Mouse (Mus musculus) limb, embryonic 11.5 days (tissue): ENCODE results near the gene Htr2b. TPM values are rescaled to one million over a fixed set of nuclear protein-coding genes. Genes with fewer than 3 reads are reported as not detected.

Source experiments
- ATAC-seq: fragments of 200-750 bp; cut with Nextera tagmentation; 2 replicates; pipeline ENCODE4 v1.8.0; 2017; ENCODE audit warnings: low read depth; ENCODE audit not compliant: insufficient number of reproducible peaks, low FRiP score, low TSS enrichment
- DNase-seq: peaks from one replicate; pipeline ENCODE4 v3.0.0-alpha.2; 2015; ENCODE audit warnings: low spot score
- H3K27ac ChIP-seq: fragments of 300-500 bp; sonication (generic); replicated peaks from 2 replicates; pipeline ENCODE4 v1.5.1; 2014; ENCODE audit warnings: low read depth, mild to moderate bottlenecking, low read length
- H3K27me3 ChIP-seq: fragments of 300-500 bp; sonication (generic); 2 replicates; pipeline ENCODE4 v1.6.1; 2014; ENCODE audit warnings: mild to moderate bottlenecking, low read length, mixed read lengths; ENCODE audit not compliant: control insufficient read depth, insufficient read depth
- H3K36me3 ChIP-seq: fragments of 300-500 bp; sonication (generic); 2 replicates; pipeline ENCODE4 v1.6.1; 2014; ENCODE audit warnings: mild to moderate bottlenecking, low read length, moderate library complexity, mixed read lengths; ENCODE audit not compliant: control insufficient read depth, insufficient read depth
- H3K4me1 ChIP-seq: fragments of 300-500 bp; sonication (generic); 2 replicates; pipeline ENCODE4 v1.6.1; 2014; ENCODE audit warnings: low read length, mixed read lengths; ENCODE audit not compliant: control insufficient read depth, insufficient read depth
- H3K4me2 ChIP-seq: fragments of 300-500 bp; sonication (generic); 2 replicates; pipeline ENCODE4 v1.6.1; 2014; ENCODE audit warnings: low read depth, mild to moderate bottlenecking, moderate library complexity; ENCODE audit not compliant: severe bottlenecking
- H3K4me3 ChIP-seq: fragments of 300-500 bp; sonication (generic); 2 replicates; pipeline ENCODE4 v1.5.1; 2014; ENCODE audit warnings: low read depth, low read length
- H3K9ac ChIP-seq: fragments of 300-500 bp; sonication (generic); 2 replicates; pipeline ENCODE4 v1.6.1; 2014; ENCODE audit warnings: mild to moderate bottlenecking, low read length
- H3K9me3 ChIP-seq: fragments of 300-500 bp; sonication (generic); 2 replicates; pipeline ENCODE4 v1.6.1; 2016; ENCODE audit warnings: low read length; ENCODE audit not compliant: control insufficient read depth
- WGBS: fragments of 180-500 bp; shearing (Covaris S2); extraction: QIAGEN DNeasy Blood & Tissue Kit; methylation state at CpG from one replicate; pipeline ENCODE4 v1.1.7; 2014; 5-methylcytosine and 5-hydroxymethylcytosine counted together
- polyA plus RNA-seq: library from polyadenylated mRNA; unstranded; fragments of >200 nt; fragmentation: Nextera tagmentation; extraction: Ambion mirVana; gene quantifications from 2 replicates; pipeline ENCODE4 v1.2.1, GENCODE M21; 2014

The Htr2b gene
- polyA plus RNA-seq, 1 experiment from 2014 or later = 0.44 TPM

DNA sequence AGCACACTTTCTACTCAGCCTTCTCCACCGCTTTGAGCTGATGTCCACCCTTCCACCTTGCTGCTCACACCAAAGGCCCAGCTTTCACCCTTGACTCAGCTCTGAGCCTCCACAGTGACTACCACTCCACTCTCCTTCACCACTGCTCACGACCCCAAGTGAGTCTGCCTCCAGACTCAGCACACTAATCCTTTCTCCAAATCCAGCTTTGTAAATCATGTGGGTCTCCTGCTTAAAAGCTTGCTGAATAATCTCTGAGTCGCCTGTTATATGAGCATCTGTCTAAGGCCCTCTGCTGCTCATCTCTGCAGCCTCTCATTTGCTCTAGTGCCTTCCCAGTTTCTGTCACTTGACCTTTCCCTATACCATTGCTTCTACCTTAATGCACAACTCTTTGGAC lies 29.3 kb upstream of the Htr2b start:
- no peak for ATAC-seq
- Histone ChIP-seq H3K4me1 (no peaks in the 10 kb centered on the region), H3K36me3 (no peaks in the 10 kb centered on the region; the same call in 1 of the 2 replicates), H3K27me3 (no peaks in the 10 kb centered on the region), H3K4me2 (no peak overlapping the region), H3K27ac (no peak overlapping the region), H3K9me3 (no peaks in the 10 kb centered on the region), H3K9ac (no peak overlapping the region), H3K4me3 (no peak overlapping the region)
- 90% methylated on average over 3 of the region's 3 CpGs for WGBS
- DNase-seq = no peak

DNA sequence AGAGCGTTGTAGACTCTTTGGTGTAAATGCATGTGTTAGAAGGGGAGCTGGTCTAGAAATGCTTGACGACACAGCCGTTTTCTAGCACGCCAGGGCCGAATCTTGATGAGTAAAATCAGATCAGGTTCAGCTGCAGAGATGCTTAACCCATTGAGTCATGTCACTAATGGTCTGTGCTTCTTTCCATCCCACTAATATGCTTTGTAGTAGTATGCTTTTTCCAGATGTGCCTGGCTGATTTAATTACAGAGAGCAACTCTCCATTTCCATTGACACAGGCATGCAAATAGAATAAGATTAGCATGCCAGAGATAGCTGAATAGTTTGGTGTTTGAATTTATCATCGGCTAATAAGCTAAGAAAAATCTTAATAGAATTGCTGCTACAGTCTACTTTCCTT lies 23.5 kb upstream of the Htr2b start:
- Histone ChIP-seq H3K4me3 (no peak overlapping the region), H3K9me3 (no peaks in the 10 kb centered on the region), H3K36me3 (peaks cover 15% of the 10 kb centered on the region; the same call in 1 of the 2 replicates), H3K27me3 (no peaks in the 10 kb centered on the region), H3K9ac (no peak overlapping the region), H3K27ac (no peak overlapping the region), H3K4me2 (no peak overlapping the region), H3K4me1 (no peaks in the 10 kb centered on the region)
- ATAC-seq = no peak
- no peak for DNase-seq
- WGBS = 94% methylated on average over 6 of the region's 6 CpGs

DNA sequence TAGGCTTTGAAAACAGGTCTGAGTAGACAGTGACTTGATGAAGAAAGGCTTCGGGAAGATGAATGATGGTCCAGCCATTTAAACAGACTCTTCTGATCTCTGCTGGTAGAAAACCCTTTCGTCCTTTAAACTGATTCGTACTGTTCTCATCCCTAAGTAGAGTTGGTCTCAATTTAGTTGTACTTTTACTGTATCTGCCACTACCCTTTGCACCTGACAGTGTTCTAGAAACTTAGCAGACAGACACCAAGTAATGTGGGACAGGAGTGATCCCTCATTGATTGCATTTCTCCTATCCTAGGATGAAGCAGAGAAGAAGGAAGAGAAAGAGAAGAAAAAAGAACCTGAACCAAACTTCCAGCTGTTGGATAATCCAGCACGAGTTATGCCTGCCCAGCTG lies 21.6 kb upstream of the Htr2b start, which contains the start of gene Gm21972:
Gene Gm21972, plus strand, starts transcription at position 301 of the 400 bp plus-strand sequence.
- no peak within 1 kb of the TSS for H3K4me3 ChIP-seq
- no peak for DNase-seq
- WGBS = 90% methylated on average over 4 of the region's 4 CpGs

DNA sequence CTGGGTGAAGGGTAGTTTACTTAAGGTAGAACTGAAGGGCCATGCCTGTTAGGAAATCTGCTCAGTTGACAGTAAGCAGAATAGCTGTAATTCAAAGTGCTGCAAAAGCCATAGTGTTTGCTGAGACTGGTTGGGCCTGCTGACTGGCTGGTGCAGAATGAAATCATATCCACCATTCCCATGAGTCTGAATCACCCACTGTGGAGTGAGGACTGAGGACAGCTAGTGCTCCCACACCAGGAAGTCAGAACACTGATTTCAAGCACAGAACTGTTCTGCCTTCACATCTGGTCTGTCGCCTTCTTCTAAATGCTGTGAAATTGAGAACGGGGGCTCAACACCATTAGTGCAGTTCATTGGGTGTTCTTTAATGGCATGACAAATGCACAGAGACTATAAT lies 14.3 kb upstream of the Htr2b start:
- Histone ChIP-seq H3K27me3 (no peaks in the 10 kb centered on the region), H3K4me2 (no peak overlapping the region), H3K27ac (no peak overlapping the region), H3K9ac (no peak overlapping the region), H3K36me3 (peaks cover 13% of the 10 kb centered on the region), H3K4me1 (no peaks in the 10 kb centered on the region), H3K9me3 (no peaks in the 10 kb centered on the region), H3K4me3 (no peak overlapping the region)
- 95% methylated on average over 2 of the region's 2 CpGs for WGBS
- ATAC-seq (no peak), DNase-seq (no peak)

More for the DNA sequence above, 21.6 kb upstream of the Htr2b start, which contains the start of gene Gm21972:
- Histone ChIP-seq H3K36me3 (peaks cover 15% of the 10 kb centered on the region; the same call in 1 of the 2 replicates), H3K27me3 (no peaks in the 10 kb centered on the region), H3K9me3 (no peaks in the 10 kb centered on the region), H3K27ac (no peak within 1 kb of the TSS), H3K4me2 (no peak within 1 kb of the TSS), H3K4me1 (no peaks in the 10 kb centered on the region), H3K9ac (no peak within 1 kb of the TSS)
- no peak for ATAC-seq

GRCm38 (mm10) chr1:86119549-86119948 lies 7.8 kb upstream of the Htr2b start:
- Histone ChIP-seq H3K36me3 (peaks cover 9% of the 10 kb centered on the region), H3K4me1 (no peaks in the 10 kb centered on the region), H3K9ac (no peak overlapping the region), H3K4me3 (no peak overlapping the region), H3K27ac (no peak overlapping the region), H3K9me3 (no peaks in the 10 kb centered on the region), H3K4me2 (no peak overlapping the region), H3K27me3 (no peaks in the 10 kb centered on the region)
- ATAC-seq (no peak), DNase-seq (no peak)
- 88% methylated on average over 4 of the region's 4 CpGs for WGBS

GRCm38 (mm10) chr1:86114141-86114540 lies 2.4 kb upstream of the Htr2b start:
- no peak for ATAC-seq
- Histone ChIP-seq H3K27me3 (no peaks in the 10 kb centered on the region), H3K4me2 (no peak overlapping the region), H3K27ac (no peak overlapping the region), H3K36me3 (peaks cover 4% of the 10 kb centered on the region), H3K9ac (no peak overlapping the region), H3K4me3 (no peak overlapping the region), H3K4me1 (no peaks in the 10 kb centered on the region), H3K9me3 (no peaks in the 10 kb centered on the region)
- no peak for DNase-seq
- 96% methylated on average over 3 of the region's 3 CpGs for WGBS

DNA sequence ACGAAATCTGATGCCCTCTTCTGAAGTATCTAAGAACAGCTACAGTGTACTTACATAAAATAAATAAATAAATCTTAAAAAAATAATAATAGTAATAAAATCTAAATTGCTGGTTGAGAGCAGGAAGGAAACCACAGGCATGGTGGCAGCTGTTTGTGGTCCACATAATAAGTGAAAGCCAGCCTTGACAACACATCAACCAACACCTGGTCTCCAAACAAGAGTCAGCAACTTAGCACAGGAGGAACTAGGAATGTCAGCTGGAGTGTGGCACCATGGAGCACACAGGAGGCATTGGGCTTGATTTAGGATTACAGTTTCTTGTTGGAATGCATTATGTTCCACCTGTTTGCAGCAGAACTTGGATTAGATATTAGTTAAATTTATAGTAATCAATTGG lies 6.7 kb downstream of the Htr2b start:
- H3K4me1 ChIP-seq = no peaks in the 10 kb centered on the region
- H3K4me3 ChIP-seq = no peak overlapping the region
- peaks cover 2% of the 10 kb centered on the region; the same call in 1 of the 2 replicates for H3K36me3 ChIP-seq
- WGBS = 91% methylated on average over 1 of the region's 1 CpGs
- no peaks in the 10 kb centered on the region for H3K9me3 ChIP-seq
- H3K9ac ChIP-seq = no peak overlapping the region
- DNase-seq (no peak), ATAC-seq (no peak)
- no peak overlapping the region for H3K4me2 ChIP-seq
- no peaks in the 10 kb centered on the region for H3K27me3 ChIP-seq
- H3K27ac ChIP-seq = no peak overlapping the region

DNA sequence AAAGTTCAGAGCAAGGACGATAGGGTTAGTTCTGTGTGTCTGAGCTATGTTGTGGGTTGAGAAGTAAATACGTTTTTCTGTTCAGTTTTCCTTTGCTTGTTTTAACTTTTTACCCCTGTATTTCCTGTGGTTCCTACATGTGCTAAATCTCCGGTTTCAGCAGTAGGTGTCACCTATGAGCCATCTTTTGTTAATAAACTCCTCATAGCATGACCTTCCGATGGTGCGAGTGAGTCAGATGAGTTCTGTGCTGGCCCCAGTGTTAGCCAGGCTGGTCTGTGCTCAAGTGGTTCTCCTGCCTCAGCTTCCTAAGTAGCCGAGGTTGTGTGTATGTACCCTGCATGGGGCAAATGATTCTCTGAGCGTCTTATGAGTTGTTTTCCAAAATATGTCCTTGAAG lies 17.4 kb downstream of the Htr2b start:
- Histone ChIP-seq H3K4me3 (no peak overlapping the region), H3K36me3 (peaks cover 11% of the 10 kb centered on the region), H3K9me3 (no peaks in the 10 kb centered on the region), H3K27ac (no peak overlapping the region), H3K27me3 (no peaks in the 10 kb centered on the region), H3K4me2 (no peak overlapping the region), H3K4me1 (no peaks in the 10 kb centered on the region), H3K9ac (no peak overlapping the region)
- 88% methylated on average over 7 of the region's 7 CpGs for WGBS
- no peak for DNase-seq
- ATAC-seq = no peak

GRCm38 (mm10) chr1:86076565-86076964 lies 35.2 kb downstream of the Htr2b start:
- Histone ChIP-seq H3K27me3 (no peaks in the 10 kb centered on the region), H3K4me1 (no peaks in the 10 kb centered on the region), H3K27ac (no peak overlapping the region), H3K9me3 (no peaks in the 10 kb centered on the region), H3K36me3 (peaks cover 12% of the 10 kb centered on the region), H3K9ac (no peak overlapping the region), H3K4me2 (no peak overlapping the region), H3K4me3 (no peak overlapping the region)
- whole genome bisulfite sequencing = 94% methylated on average over 2 of the region's 2 CpGs
- no peak for ATAC-seq
- DNase-seq = no peak
